Mouse (Mus musculus) small intestine, adult 2 months (tissue): ENCODE results near the gene Cstf1. TPM values are rescaled to one million over a fixed set of nuclear protein-coding genes. Genes with fewer than 3 reads are reported as not detected.

ENCODE experiments used
- H3K27ac ChIP-seq: fragments of 200-500 bp; 2 replicates; pipeline ENCODE4 v1.5.1; 2012; ENCODE audit warnings: low read depth, low read length, control low read depth, inconsistent platforms; ENCODE audit not compliant: insufficient read depth
- H3K27me3 ChIP-seq: fragments of 200-500 bp; 2 replicates; pipeline ENCODE4 v1.6.1; 2012; ENCODE audit warnings: mild to moderate bottlenecking, moderate library complexity, low read length, inconsistent platforms; ENCODE audit not compliant: control insufficient read depth, insufficient read depth
- H3K36me3 ChIP-seq: fragments of 200-500 bp; 2 replicates; pipeline ENCODE4 v1.6.1; 2012; ENCODE audit warnings: mild to moderate bottlenecking, low read length, control low read depth, inconsistent platforms; ENCODE audit not compliant: control insufficient read depth, insufficient read depth
- H3K4me1 ChIP-seq: fragments of 200-500 bp; 2 replicates; pipeline ENCODE4 v1.6.1; 2012; ENCODE audit warnings: low read length, inconsistent platforms, mixed read lengths; ENCODE audit not compliant: control insufficient read depth, insufficient read depth, insufficient read length
- H3K4me3 ChIP-seq: fragments of 200-500 bp; 2 replicates; pipeline ENCODE4 v1.5.1; 2012; ENCODE audit warnings: low read depth, mild to moderate bottlenecking, control low read depth, inconsistent platforms, low read length, moderate library complexity
- CTCF ChIP-seq: fragments of 200-500 bp; IDR thresholded peaks from 2 replicates; pipeline ENCODE4 v1.5.1; 2012; ENCODE audit warnings: low read depth, mild to moderate bottlenecking, control low read depth, inconsistent platforms, low read length, moderate library complexity, mixed read lengths; ENCODE audit not compliant: insufficient replicate concordance, insufficient read length; ENCODE audit errors: extremely low read depth
- POLR2A ChIP-seq: fragments of 200-500 bp; IDR thresholded peaks from 2 replicates; pipeline ENCODE4 v1.6.1; 2012; ENCODE audit warnings: low read depth, mild to moderate bottlenecking, control low read depth, inconsistent platforms, low read length, moderate library complexity
- WGBS: fragments of 180-500 bp; shearing (Covaris S2); methylation state at CpG from one replicate; pipeline ENCODE4 v1.1.7; 2018; 5-methylcytosine and 5-hydroxymethylcytosine counted together
- polyA plus RNA-seq: library from polyadenylated mRNA; depleted of rRNA; stranded (reverse); fragments of >200 nt; gene quantifications from 2 replicates; pipeline ENCODE4 v1.2.3, GENCODE M21; 2012

Cstf1 gene
- polyA plus RNA-seq, 1 experiment, result 20.9 TPM

- peaks cover 69% of the 10 kb centered on the region for H3K36me3 ChIP-seq
- TF ChIP-seq POLR2A, result no peak
- TF ChIP-seq CTCF, result no peak
- no peaks in the 10 kb centered on the region for H3K4me1 ChIP-seq
- no peaks in the 10 kb centered on the region for H3K27me3 ChIP-seq
- H3K27ac ChIP-seq, result no peak overlapping the region
- WGBS, result 55% methylated on average over 5 of the region's 5 CpGs
- H3K4me3 ChIP-seq, result no peak overlapping the region
Observed at GRCm38 (mm10) chr2:172376999-172377515, 6.6 kb downstream of the Cstf1 start.

- Histone ChIP-seq H3K27ac (no peak overlapping the region), H3K36me3 (peaks cover 66% of the 10 kb centered on the region), H3K4me3 (no peak overlapping the region), H3K4me1 (no peaks in the 10 kb centered on the region), H3K27me3 (no peaks in the 10 kb centered on the region)
- TF ChIP-seq POLR2A (no peak), CTCF (peak; percentile 37; the same call in 1 of the 2 replicates)
- WGBS, result 65% methylated on average over 7 of the region's 7 CpGs
Observed at GRCm38 (mm10) chr2:172378332-172378731, 7.9 kb downstream of the Cstf1 start.

GRCm38 (mm10) chr2:172380513-172380912 is 10.0 kb downstream of the Cstf1 start:
- 94% methylated on average over 17 of the region's 17 CpGs for WGBS
- TF ChIP-seq POLR2A (no peak), CTCF (no peak)

GRCm38 (mm10) chr2:172381341-172381740 is 10.9 kb downstream of the Cstf1 start:
- Histone ChIP-seq H3K27ac (no peak overlapping the region), H3K4me3 (no peak overlapping the region), H3K36me3 (peaks cover 48% of the 10 kb centered on the region), H3K27me3 (no peaks in the 10 kb centered on the region), H3K4me1 (no peaks in the 10 kb centered on the region)
- 89% methylated on average over 11 of the region's 11 CpGs for WGBS
- TF ChIP-seq CTCF, result no peak
- TF ChIP-seq POLR2A, result no peak

More at GRCm38 (mm10) chr2:172380513-172380912, 10.0 kb downstream of the Cstf1 start:
- H3K4me1 ChIP-seq, result no peaks in the 10 kb centered on the region
- no peak overlapping the region for H3K27ac ChIP-seq
- H3K4me3 ChIP-seq, result no peak overlapping the region
- peaks cover 56% of the 10 kb centered on the region for H3K36me3 ChIP-seq
- H3K27me3 ChIP-seq, result no peaks in the 10 kb centered on the region

- Histone ChIP-seq H3K27ac (no peak overlapping the region), H3K36me3 (peaks cover 45% of the 10 kb centered on the region), H3K4me1 (no peaks in the 10 kb centered on the region), H3K27me3 (no peaks in the 10 kb centered on the region), H3K4me3 (no peak overlapping the region)
- WGBS, result 87% methylated on average over 12 of the region's 12 CpGs
- TF ChIP-seq POLR2A (no peak), CTCF (no peak)
Observed at GRCm38 (mm10) chr2:172381898-172382297, 11.4 kb downstream of the Cstf1 start.

- no peak overlapping the region for H3K27ac ChIP-seq
- 88% methylated on average over 3 of the region's 3 CpGs for WGBS
- TF ChIP-seq CTCF (no peak), POLR2A (no peak)
- H3K4me3 ChIP-seq, result no peak overlapping the region
- no peaks in the 10 kb centered on the region for H3K4me1 ChIP-seq
- no peaks in the 10 kb centered on the region for H3K27me3 ChIP-seq
- H3K36me3 ChIP-seq, result peaks cover 21% of the 10 kb centered on the region
Observed at GRCm38 (mm10) chr2:172384715-172385114, 14.2 kb downstream of the Cstf1 start.

GRCm38 (mm10) chr2:172390341-172390740 is 19.9 kb downstream of the Cstf1 start:
- TF ChIP-seq CTCF (no peak), POLR2A (no peak)
- Histone ChIP-seq H3K36me3 (no peaks in the 10 kb centered on the region), H3K27ac (no peak overlapping the region), H3K4me3 (no peak overlapping the region), H3K4me1 (no peaks in the 10 kb centered on the region), H3K27me3 (no peaks in the 10 kb centered on the region)
- 26% methylated on average over 6 of the region's 6 CpGs for WGBS

- WGBS, result 36% methylated on average over 10 of the region's 10 CpGs
- no peaks in the 10 kb centered on the region for H3K4me1 ChIP-seq
- H3K27ac ChIP-seq, result no peak overlapping the region
- no peak overlapping the region for H3K4me3 ChIP-seq
- TF ChIP-seq CTCF, result no peak
- TF ChIP-seq POLR2A, result no peak
- H3K36me3 ChIP-seq, result no peaks in the 10 kb centered on the region
- H3K27me3 ChIP-seq, result no peaks in the 10 kb centered on the region
Observed at GRCm38 (mm10) chr2:172392041-172392521, 21.6 kb downstream of the Cstf1 start.
